14 mouse cellular contexts compared by ENCODE assay signal in genomic region chr12:108958483-108958882, GRCm38 (mm10).
DNase-seq lines count a peak whose midpoint lies in the region; ATAC-seq and TF ChIP-seq lines count a peak whose summit lies in the region.
"Had no signal": no experiment of that assay in that cellular context is flagged by ENCODE, and none has a peak within 500 bp of the region (broad histone marks: within the 10 kb centered on the region; RNA-seq: fewer than 3 reads in every experiment).

No protein-coding gene starts in this region.

- H3K4me1 ChIP-seq in kidney, embryonic 14.5 days (ENCODE audit: control insufficient read depth, insufficient read depth, low read length), result peaks cover 15% of the 10 kb centered on the region
- H3K4me1 ChIP-seq in midbrain, embryonic 13.5 days (replicated peaks), result peaks cover 65% of the 10 kb centered on the region

- H3K27me3 ChIP-seq in kidney, embryonic 14.5 days (ENCODE audit: control insufficient read depth, insufficient read depth, low read length), result no peaks in the 10 kb centered on the region
- H3K27me3 ChIP-seq in midbrain, embryonic 13.5 days, result 0 out of 2 replicates have a peak, but pooled peaks cover 10% of the 10 kb centered on the region
- H3K27me3 ChIP-seq: Patski had no signal

- no peak for TF ChIP-seq POLR2A in brain, embryonic 14.5 days (IDR thresholded peaks at IDR 0.05; ENCODE audit: borderline replicate concordance, extremely low read depth, insufficient read depth, insufficient read length, poor library complexity, severe bottlenecking)

- DNase-seq in kidney, postnatal 4 days, result no peak
- peak; percentile 41 for DNase-seq in brain, embryonic 14.5 days (ENCODE audit: low read depth)
- peak; percentile 50 for DNase-seq in fat pad, adult 2 months (ENCODE audit: extremely low read depth, low read depth, low spot score)
- no peak for DNase-seq in frontal cortex, postnatal 14 days (ENCODE audit: low spot score in 2 of 2)
- DNase-seq: adrenal gland, adult 8-10 months; cerebellum, postnatal 36 days; gastrocnemius, adult 2 months; spleen, adult 18-20 months had no signal

- H3K9ac ChIP-seq in kidney, embryonic 14.5 days (ENCODE audit: low read depth, low read length), result no peak overlapping the region
- H3K9ac ChIP-seq in midbrain, embryonic 13.5 days (replicated peaks), result peak overlapping the region; percentile 52; the same call in 1 of the 2 replicates

- ATAC-seq in kidney, embryonic 14.5 days (ENCODE audit: low FRiP score, low TSS enrichment), result no peak
- no peak for ATAC-seq in midbrain, embryonic 13.5 days
- no peak for ATAC-seq in megakaryocyte, adult 5-6 weeks (ENCODE audit: poor library complexity, severe bottlenecking)
- ATAC-seq: inflammation-experienced regulatory T-cells, adult 6 months; Patski had no signal

- H3K4me3 ChIP-seq in kidney, embryonic 14.5 days (ENCODE audit: low read length), result no peak overlapping the region
- no peak overlapping the region for H3K4me3 ChIP-seq in midbrain, embryonic 13.5 days (replicated peaks)

- no peaks in the 10 kb centered on the region for H3K9me3 ChIP-seq in kidney, embryonic 14.5 days (ENCODE audit: control insufficient read depth, low read length)
- no peaks in the 10 kb centered on the region for H3K9me3 ChIP-seq in midbrain, embryonic 13.5 days
- H3K9me3 ChIP-seq: heart, embryonic 10.5 days had no signal

- no peaks in the 10 kb centered on the region for H3K36me3 ChIP-seq in kidney, embryonic 14.5 days (ENCODE audit: control insufficient read depth, insufficient read depth, low read length)
- H3K36me3 ChIP-seq in midbrain, embryonic 13.5 days, result no peaks in the 10 kb centered on the region
- H3K36me3 ChIP-seq: heart, embryonic 10.5 days had no signal

- no peak overlapping the region for H3K27ac ChIP-seq in kidney, embryonic 14.5 days (ENCODE audit: low read depth, low read length)
- no peak overlapping the region for H3K27ac ChIP-seq in midbrain, embryonic 13.5 days
- H3K27ac ChIP-seq: gastrocnemius, adult 2 months had no signal

- no peak for TF ChIP-seq CTCF in brain, embryonic 14.5 days (IDR thresholded peaks at IDR 0.05; ENCODE audit: borderline replicate concordance, extremely low read depth, insufficient read depth, insufficient read length)

- peak overlapping the region; percentile 49; the same call in 1 of the 2 replicates for H3K4me2 ChIP-seq in kidney, embryonic 14.5 days (replicated peaks; ENCODE audit: low read depth, low read length)
- H3K4me2 ChIP-seq in midbrain, embryonic 13.5 days (replicated peaks), result peak overlapping the region; percentile 57; the same call in 1 of the 2 replicates

- 67% methylated on average over 7 of the region's 7 CpGs for WGBS in kidney, embryonic 14.5 days
- WGBS in midbrain, embryonic 13.5 days, result 42% methylated on average over 7 of the region's 7 CpGs

Comparison
In these comparisons a context has a peak if more than half of its experiments do, and no peak if none do; other contexts are left out.
1. DNase-seq: peak in brain, embryonic 14.5 days (single experiment) and fat pad, adult 2 months (single experiment); none in kidney, postnatal 4 days (0 of 2) and frontal cortex, postnatal 14 days (0 of 2).